ENCODE assay signal across 11 mouse cellular contexts in genomic region chr10:59710246-59710645, GRCm38 (mm10). TPM values are rescaled to one million over a fixed set of nuclear protein-coding genes. Genes with fewer than 3 reads are reported as not detected.
DNase-seq lines count a peak whose midpoint lies in the region; ATAC-seq and TF ChIP-seq lines count a peak whose summit lies in the region.
"Had no signal": no experiment of that assay in that cellular context is flagged by ENCODE, and none has a peak within 500 bp of the region (broad histone marks: within the 10 kb centered on the region; RNA-seq: fewer than 3 reads in every experiment).

No protein-coding gene starts in this region.

- no peak overlapping the region for H3K27ac ChIP-seq in midbrain, postnatal 0 days (ENCODE audit: low read depth, low read length)
- no peak overlapping the region for H3K27ac ChIP-seq in midbrain, embryonic 10.5 days (replicated peaks)
- H3K27ac ChIP-seq: embryonic facial prominence, embryonic 15.5 days; heart, embryonic 13.5 days; limb, embryonic 12.5 days had no signal

- H3K27me3 ChIP-seq in midbrain, postnatal 0 days (ENCODE audit: insufficient read depth, low read length): no peaks in the 10 kb centered on the region
- H3K27me3 ChIP-seq in midbrain, embryonic 10.5 days (ENCODE audit: low read depth, poor library complexity, severe bottlenecking): no peaks in the 10 kb centered on the region
- H3K27me3 ChIP-seq: embryonic facial prominence, embryonic 15.5 days; heart, embryonic 13.5 days; limb, embryonic 12.5 days had no signal

- no peaks in the 10 kb centered on the region for H3K9me3 ChIP-seq in midbrain, postnatal 0 days (ENCODE audit: low read length)
- no peaks in the 10 kb centered on the region for H3K9me3 ChIP-seq in midbrain, embryonic 10.5 days (replicated peaks)
- H3K9me3 ChIP-seq: embryonic facial prominence, embryonic 15.5 days; heart, embryonic 13.5 days had no signal

- DNase-seq in cerebellum, postnatal 10 days: peak; percentile 48 to 74
- no peak for DNase-seq in cerebellum, adult 18-20 months
- no peak for DNase-seq in midbrain, postnatal 0 days (ENCODE audit: low spot score)
- DNase-seq in midbrain, embryonic 10.5 days (ENCODE audit: low spot score): no peak
- peak; percentile 43 to 50 for DNase-seq in thymus, postnatal 36 days
- DNase-seq in layer of hippocampus, adult 18-20 months (ENCODE audit: low spot score in 2 of 2): no peak
- DNase-seq in kidney, adult 8-10 months: no peak

- TF ChIP-seq CTCF in midbrain, postnatal 0 days (IDR thresholded peaks at IDR 0.05): peak; percentile 57

- no peak for ATAC-seq in midbrain, postnatal 0 days (ENCODE audit: low FRiP score)
- peak; percentile 32 to 42; a peak in 1 of 4 replicates for ATAC-seq in hematopoietic stem cell, adult 5-6 weeks (replicated peaks in 1 of 2; ENCODE audit: insufficient read depth in 1 of 2, low FRiP score in 2 of 2, low TSS enrichment in 1 of 2, low read depth in 1 of 2, poor library complexity in 2 of 2, severe bottlenecking in 2 of 2)

- no peak overlapping the region for H3K4me2 ChIP-seq in midbrain, postnatal 0 days (ENCODE audit: low read depth, low read length, poor library complexity, severe bottlenecking)
- H3K4me2 ChIP-seq: embryonic facial prominence, embryonic 15.5 days; heart, embryonic 13.5 days; limb, embryonic 12.5 days had no signal

- H3K36me3 ChIP-seq in midbrain, postnatal 0 days (ENCODE audit: insufficient read depth, low read length): no peaks in the 10 kb centered on the region
- peaks cover 28% of the 10 kb centered on the region for H3K36me3 ChIP-seq in midbrain, embryonic 10.5 days

- no peak overlapping the region for H3K9ac ChIP-seq in midbrain, postnatal 0 days (replicated peaks; ENCODE audit: low read length, poor library complexity, severe bottlenecking)
- H3K9ac ChIP-seq: embryonic facial prominence, embryonic 15.5 days; heart, embryonic 13.5 days; limb, embryonic 12.5 days had no signal

- no peak overlapping the region for H3K4me3 ChIP-seq in midbrain, postnatal 0 days (ENCODE audit: low read depth, low read length)
- H3K4me3 ChIP-seq in midbrain, embryonic 10.5 days: no peak overlapping the region
- H3K4me3 ChIP-seq: embryonic facial prominence, embryonic 15.5 days; heart, embryonic 13.5 days; limb, embryonic 12.5 days had no signal

- 96% methylated on average over 1 of the region's 1 CpGs for WGBS in midbrain, postnatal 0 days
- WGBS in midbrain, embryonic 10.5 days: 94% methylated on average over 1 of the region's 1 CpGs

- H3K4me1 ChIP-seq in midbrain, postnatal 0 days (ENCODE audit: insufficient read depth, low read length): no peaks in the 10 kb centered on the region
- peaks cover 3% of the 10 kb centered on the region for H3K4me1 ChIP-seq in midbrain, embryonic 10.5 days
- H3K4me1 ChIP-seq: heart, embryonic 13.5 days; limb, embryonic 12.5 days had no signal

RNA-seq across cellular contexts. Expression of gene Micu1, which starts 8.0 kb away (rescaled TPM):
- total RNA-seq in midbrain, postnatal 0 days (2014; rRNA removed): 69.7 and 70.9 TPM in 2 replicates
- polyA plus RNA-seq in midbrain, postnatal 0 days (2015; fragmentation: Nextera tagmentation; extraction: Ambion mirVana): 61.1 and 64.2 TPM in 2 replicates
- 58.1 and 61.7 TPM in 2 replicates for polyA plus RNA-seq in midbrain, embryonic 10.5 days (2016; fragmentation: Nextera tagmentation; extraction: Ambion mirVana)
- total RNA-seq in hematopoietic stem cell, adult 5-6 weeks (2017): 26.7 and 66.4 TPM in 2 replicates
- 100 to 1,000 TPM in 1 of 2 experiments, 10 to 100 TPM in 1; 97.8 to 101 TPM for total RNA-seq in layer of hippocampus, adult 18-20 months (2021)

Comparison
In these comparisons a context has a peak if more than half of its experiments do, and no peak if none do; other contexts are left out.
1. DNase-seq: peak in cerebellum, postnatal 10 days (2 of 2) and thymus, postnatal 36 days (2 of 2); none in cerebellum, adult 18-20 months (0 of 2), midbrain, postnatal 0 days (single experiment), midbrain, embryonic 10.5 days (single experiment), layer of hippocampus, adult 18-20 months (0 of 2) and kidney, adult 8-10 months (0 of 2).